Mouse (Mus musculus): ENCODE measurements around the gene Zbtb44.
"Not testable (repeated sequence)": the region's sequence is repeated elsewhere in the genome, so short reads cannot be mapped to it uniquely, and the experiment has no call there.

Gene Zbtb44

DNA sequence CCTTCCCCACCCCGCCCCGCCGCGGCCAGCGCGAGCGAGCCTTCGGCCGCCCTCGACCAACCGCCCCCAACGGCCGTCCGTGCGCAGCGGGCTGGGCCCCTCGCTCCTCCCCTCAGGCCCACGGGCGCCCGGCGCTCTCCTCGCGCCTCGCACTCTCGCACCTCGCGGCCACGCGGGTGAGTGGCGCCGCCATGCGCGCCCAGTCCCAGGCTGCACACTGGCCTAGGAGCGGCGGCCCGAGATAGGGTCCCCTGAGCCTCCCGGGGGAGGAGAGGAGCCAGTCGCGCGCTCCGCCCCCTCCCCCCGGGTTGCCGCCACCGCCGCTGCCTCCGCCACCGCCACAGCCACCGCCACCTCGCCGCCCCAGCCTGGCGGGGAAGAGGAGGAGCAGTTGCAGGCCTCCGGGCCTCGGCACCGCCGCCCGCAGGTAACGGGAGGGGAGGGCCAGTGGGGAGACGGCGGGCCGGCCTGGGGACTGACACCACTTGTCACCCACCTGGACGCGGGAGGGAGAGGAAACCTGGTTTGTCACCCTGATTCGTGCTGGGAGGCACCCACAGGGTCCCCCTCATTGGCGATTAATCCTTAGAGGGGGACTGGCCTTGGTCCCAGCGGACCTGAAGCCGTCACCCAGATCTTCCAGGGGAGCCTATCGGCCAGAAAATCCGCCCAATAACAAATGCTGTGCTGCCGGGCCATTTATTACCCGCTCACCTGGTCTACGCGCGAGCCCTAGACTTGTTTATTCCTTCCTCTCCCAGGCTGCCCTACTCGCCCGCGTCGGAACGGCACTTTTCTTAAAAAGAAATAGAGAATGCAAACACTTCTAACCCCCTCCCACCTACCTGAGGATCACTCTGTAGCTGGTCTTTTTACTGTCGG is at the start of gene Zbtb44:
Gene Zbtb44 (plus strand): TSS at position 113 of the 882 bp plus-strand sequence.
- DNase-seq: peak; percentile 60

DNA sequence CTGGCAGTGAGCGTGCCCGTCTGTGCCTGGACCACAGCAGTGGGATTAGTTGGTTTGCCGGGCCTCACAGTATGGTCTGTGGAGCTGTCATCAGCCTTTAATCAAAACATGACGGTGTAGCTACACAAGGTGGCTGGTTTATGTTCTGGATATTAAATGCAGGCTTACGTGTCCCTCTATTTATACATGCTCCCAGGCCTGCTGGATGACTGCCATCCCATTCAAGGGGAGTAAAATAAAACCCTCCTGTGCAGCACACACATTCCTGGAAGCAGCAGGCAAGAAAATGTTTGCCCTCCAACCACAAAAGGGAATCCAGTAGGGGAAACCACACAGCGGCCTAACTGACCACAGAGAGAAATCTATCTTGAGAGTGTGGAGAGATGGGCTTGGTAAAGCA is 44.7 kb upstream of the Zbtb44 start:
- DNase-seq: no peak

DNA sequence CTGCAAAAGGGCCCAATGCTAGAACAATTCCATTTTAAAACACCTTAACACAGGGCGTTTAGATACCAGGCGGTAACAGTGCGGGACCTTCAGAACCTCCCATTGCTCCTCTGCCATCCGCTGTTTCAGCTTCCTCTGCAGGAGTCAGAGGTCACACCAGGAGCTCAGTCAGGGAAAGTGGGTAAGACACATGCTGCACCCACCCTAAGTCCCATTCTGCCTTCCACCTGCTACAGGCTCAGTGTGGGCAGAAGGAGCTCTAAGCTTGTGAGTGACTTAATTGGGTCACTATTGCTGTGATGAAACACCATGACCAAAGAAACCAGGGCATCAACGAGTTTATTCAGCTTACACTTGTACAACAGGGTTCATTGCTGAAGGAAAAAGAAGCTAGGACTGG is 37.3 kb upstream of the Zbtb44 start:
- DNase-seq: no peak

GRCm38 (mm10) chr9:30996590-30997562 is 33.6 kb upstream of the Zbtb44 start:
- no peak for DNase-seq

- DNase-seq: no peak
These were observed 29.8 kb upstream of the Zbtb44 start for GRCm38 (mm10) chr9:31000641-31001040.

DNA sequence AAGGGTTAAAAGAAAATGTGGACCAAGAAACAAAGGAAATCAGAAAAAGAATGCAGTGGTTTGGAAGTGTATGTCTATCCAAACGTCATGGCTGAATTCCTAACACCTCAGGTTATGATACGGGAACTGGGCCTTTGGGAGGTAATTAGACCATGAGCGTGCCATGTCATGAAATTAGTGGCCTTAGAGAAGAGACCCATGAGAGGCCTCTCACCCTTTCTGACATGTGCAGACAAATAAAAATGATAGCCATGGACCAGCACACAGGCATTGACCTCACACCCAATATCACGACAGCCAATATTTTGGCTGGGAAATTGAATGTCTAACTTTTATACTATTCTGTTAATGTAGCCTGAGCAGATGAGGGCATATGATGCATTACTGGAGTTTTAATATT is 27.9 kb upstream of the Zbtb44 start:
- DNase-seq: no peak

- no peak for DNase-seq
These were observed 21.1 kb upstream of the Zbtb44 start for GRCm38 (mm10) chr9:31009334-31009733.

- no peak for DNase-seq
These were observed 20.4 kb upstream of the Zbtb44 start for GRCm38 (mm10) chr9:31010040-31010439.

GRCm38 (mm10) chr9:31010749-31011148 is 19.7 kb upstream of the Zbtb44 start:
- DNase-seq: no peak

DNA sequence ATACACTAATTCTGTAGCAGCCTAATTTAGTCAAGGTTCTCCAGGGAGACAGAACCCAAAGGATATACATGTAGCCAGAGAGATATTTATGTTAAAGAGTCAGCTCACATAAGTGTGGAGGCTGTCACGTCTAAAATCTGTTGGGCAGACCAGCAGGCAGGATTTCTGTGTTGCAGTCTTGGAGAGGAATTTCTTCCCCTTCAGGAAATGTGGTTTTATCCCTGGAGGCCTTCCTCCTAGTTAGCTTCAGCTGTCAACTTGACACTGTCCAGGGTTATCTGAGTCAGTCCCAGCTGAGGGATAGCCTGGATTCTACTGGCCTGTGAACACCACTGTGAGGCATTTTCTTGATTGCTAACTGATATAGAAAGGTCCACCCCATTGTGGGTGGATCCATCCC is 18.9 kb upstream of the Zbtb44 start:
- peak; percentile 26 for DNase-seq

GRCm38 (mm10) chr9:31012674-31013073 is 17.8 kb upstream of the Zbtb44 start:
- DNase-seq: no peak

GRCm38 (mm10) chr9:31013415-31013814 is 17.0 kb upstream of the Zbtb44 start:
- no peak for DNase-seq

- no peak for DNase-seq
These were observed 12.8 kb upstream of the Zbtb44 start for GRCm38 (mm10) chr9:31017616-31018015.

GRCm38 (mm10) chr9:31018158-31018557 is 12.3 kb upstream of the Zbtb44 start:
- DNase-seq: no peak

GRCm38 (mm10) chr9:31018705-31019104 is 11.7 kb upstream of the Zbtb44 start:
- DNase-seq: no peak

DNA sequence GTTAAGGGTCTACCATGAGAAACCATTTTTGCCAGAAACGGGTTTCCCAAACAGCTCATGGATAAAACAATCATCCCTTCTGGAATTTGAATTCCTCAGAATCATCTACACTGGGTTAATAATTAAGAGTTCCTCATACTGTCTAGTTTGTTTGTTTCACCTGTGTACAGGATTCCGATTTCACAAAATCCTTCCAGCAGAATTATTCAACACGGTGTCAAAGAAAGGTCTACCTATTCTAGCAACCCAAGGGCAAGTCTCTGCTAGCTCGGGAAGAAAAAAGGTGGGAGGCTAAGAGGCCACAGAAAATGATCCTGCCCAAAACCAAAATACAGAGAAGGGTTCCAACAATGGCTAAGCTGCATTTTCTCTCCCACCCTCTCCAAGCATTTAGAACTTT is 2.2 kb upstream of the Zbtb44 start:
- DNase-seq: no peak

DNA sequence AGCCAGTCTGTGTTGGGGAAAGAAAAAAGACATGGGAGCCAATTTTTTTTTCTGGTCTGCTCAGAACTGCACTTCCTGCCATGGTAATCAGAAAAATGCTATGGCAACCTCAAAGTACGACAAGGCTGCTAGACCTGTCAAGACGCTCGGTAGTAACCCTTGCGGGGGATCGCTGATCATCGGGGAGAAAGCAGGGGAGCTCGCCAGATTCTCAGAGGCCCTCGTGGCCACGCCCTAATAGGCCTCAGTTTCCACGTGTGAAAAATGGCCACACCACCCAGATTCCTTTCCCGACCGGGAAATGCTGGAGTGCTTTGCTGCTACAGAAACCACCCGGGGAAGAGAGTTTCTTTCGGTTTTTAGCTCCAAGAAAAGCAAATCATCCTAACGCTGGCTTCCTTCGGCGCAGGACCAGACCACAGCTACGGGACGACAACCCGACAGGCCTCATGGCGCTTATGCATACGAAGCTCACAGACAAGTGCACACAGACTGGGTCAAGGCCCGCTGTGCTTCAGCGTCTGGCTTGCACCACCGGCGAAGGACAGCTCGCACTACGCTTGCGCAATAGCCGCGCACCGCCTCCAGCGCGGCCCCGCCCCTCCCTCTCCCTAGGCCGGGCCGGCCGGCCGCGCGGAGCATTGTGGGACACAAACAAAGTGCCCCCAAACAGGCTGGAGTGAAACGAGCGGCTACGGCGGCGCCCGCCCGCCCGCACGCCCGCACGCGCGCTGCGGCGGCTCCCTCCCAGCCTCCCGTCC is 513 bp upstream of the Zbtb44 start:
- DNase-seq: peak; percentile 98

DNA sequence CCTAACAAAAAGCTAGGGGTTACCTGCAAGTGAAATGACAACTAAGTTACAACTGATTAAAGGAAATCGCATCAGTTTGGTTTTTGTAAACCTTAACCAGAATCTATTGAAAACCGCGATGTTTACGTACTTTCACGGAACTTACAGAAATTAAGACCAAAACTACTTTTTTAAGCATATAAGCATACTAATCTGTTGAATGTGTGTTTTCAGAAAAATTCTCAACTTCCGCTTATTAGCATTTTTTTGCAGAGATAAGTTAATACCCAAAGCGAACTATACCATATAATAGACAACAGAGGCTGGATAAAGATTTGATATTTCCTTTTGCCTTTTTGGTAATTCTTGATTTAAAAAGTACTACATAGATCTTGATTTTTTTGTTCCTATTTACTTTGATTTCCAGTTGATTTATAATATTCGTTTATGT is 985 bp downstream of the Zbtb44 start:
- DNase-seq: no peak

GRCm38 (mm10) chr9:31032546-31032945 is 2.1 kb downstream of the Zbtb44 start:
- no peak for DNase-seq

GRCm38 (mm10) chr9:31050208-31050607 is 19.8 kb downstream of the Zbtb44 start:
- DNase-seq: no peak

DNA sequence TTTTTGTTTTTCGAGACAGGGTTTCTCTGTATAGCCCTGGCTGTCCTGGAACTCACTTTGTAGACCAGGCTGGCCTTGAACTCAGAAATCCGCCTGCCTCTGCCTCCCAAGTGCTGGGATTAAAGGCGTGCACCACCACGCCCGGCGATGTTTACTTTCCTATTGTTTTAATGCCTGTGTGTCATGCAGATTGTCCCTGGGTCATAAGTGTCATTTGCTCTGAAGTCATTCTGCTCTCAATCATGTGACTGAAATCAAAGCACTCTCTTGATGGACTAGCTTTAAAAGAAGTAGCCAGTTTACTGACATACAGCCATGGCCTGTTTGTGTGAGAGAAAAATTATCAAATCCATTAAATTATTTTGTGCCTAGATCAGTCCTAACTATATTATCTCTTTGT is 21.1 kb downstream of the Zbtb44 start:
- DNase-seq: not testable (repeated sequence)

GRCm38 (mm10) chr9:31058723-31059122 is 28.3 kb downstream of the Zbtb44 start:
- DNase-seq: no peak

DNA sequence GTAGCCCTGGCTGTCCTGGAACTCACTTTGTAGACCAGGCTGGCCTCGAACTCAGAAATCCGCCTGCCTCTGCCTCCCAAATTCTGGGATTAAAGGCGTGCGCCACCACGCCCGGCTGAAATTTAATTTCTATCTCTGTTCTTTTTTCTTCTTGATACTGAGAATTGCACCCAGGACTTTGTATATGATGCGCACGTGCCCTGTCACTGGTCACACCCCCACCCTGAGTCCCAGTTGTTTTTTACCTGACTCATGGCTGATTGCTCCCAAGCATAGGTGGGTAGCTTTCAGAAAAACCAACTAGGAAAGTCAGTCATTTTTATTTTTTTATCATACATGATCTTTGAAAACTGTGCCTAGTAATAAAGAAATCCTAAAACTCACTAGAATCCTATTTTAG is 40.3 kb downstream of the Zbtb44 start:
- DNase-seq: no peak
